Mouse (Mus musculus): ENCODE measurements around the gene Proser1. TPM values are rescaled to one million over a fixed set of nuclear protein-coding genes. Genes with fewer than 3 reads are reported as not detected.

The Proser1 gene
- polyA plus RNA-seq, 1 experiment from 2014 or later, result 24.7 TPM

- Histone ChIP-seq H3K36me3 (replicated peaks) (peaks cover 94% of the 10 kb centered on the region), H3K4me3 (no peak overlapping the region), H3K27ac (replicated peaks) (no peak overlapping the region), H3K9me3 (no peaks in the 10 kb centered on the region), H3K27me3 (replicated peaks; ENCODE audit: low read depth, poor library complexity, severe bottlenecking) (no peaks in the 10 kb centered on the region), H3K4me1 (peaks cover 7% of the 10 kb centered on the region; the same call in 1 of the 2 replicates)
- 97% methylated on average over 5 of the region's 5 CpGs for WGBS
- no peak for DNase-seq (ENCODE audit: low spot score)
Measured at GRCm38 (mm10) chr3:53472061-53472460, 8.6 kb downstream of the Proser1 start.

GRCm38 (mm10) chr3:53474179-53474578, 10.7 kb downstream of the Proser1 start:
- H3K4me1 ChIP-seq, result no peaks in the 10 kb centered on the region
- no peak for DNase-seq (ENCODE audit: low spot score)
- H3K27ac ChIP-seq (replicated peaks), result no peak overlapping the region
- H3K9me3 ChIP-seq, result no peaks in the 10 kb centered on the region
- no peak overlapping the region for H3K4me3 ChIP-seq
- WGBS, result 84% methylated on average over 4 of the region's 4 CpGs
- peaks cover 97% of the 10 kb centered on the region for H3K36me3 ChIP-seq (replicated peaks)
- H3K27me3 ChIP-seq (replicated peaks; ENCODE audit: low read depth, poor library complexity, severe bottlenecking), result no peaks in the 10 kb centered on the region

- peak; percentile 45 for DNase-seq (ENCODE audit: low spot score)
- WGBS, result 80% methylated on average over 6 of the region's 6 CpGs
- H3K4me1 ChIP-seq, result no peaks in the 10 kb centered on the region
- no peak overlapping the region for H3K4me3 ChIP-seq
- no peaks in the 10 kb centered on the region for H3K27me3 ChIP-seq (replicated peaks; ENCODE audit: low read depth, poor library complexity, severe bottlenecking)
- H3K9me3 ChIP-seq, result no peaks in the 10 kb centered on the region
- H3K36me3 ChIP-seq (replicated peaks), result peaks cover 98% of the 10 kb centered on the region
- no peak overlapping the region for H3K27ac ChIP-seq (replicated peaks)
Measured at GRCm38 (mm10) chr3:53475889-53476288, 12.4 kb downstream of the Proser1 start.

GRCm38 (mm10) chr3:53477468-53477867, 14.0 kb downstream of the Proser1 start:
- no peak overlapping the region for H3K27ac ChIP-seq (replicated peaks)
- 93% methylated on average over 17 of the region's 17 CpGs for WGBS
- no peak for DNase-seq (ENCODE audit: low spot score)
- H3K4me1 ChIP-seq, result no peaks in the 10 kb centered on the region
- H3K27me3 ChIP-seq (replicated peaks; ENCODE audit: low read depth, poor library complexity, severe bottlenecking), result no peaks in the 10 kb centered on the region
- H3K4me3 ChIP-seq, result no peak overlapping the region
- peaks cover 98% of the 10 kb centered on the region for H3K36me3 ChIP-seq (replicated peaks)
- no peaks in the 10 kb centered on the region for H3K9me3 ChIP-seq

GRCm38 (mm10) chr3:53478419-53479046, 15.1 kb downstream of the Proser1 start:
- H3K27ac ChIP-seq (replicated peaks), result no peak overlapping the region
- DNase-seq (ENCODE audit: low spot score), result no peak
- no peaks in the 10 kb centered on the region for H3K27me3 ChIP-seq (replicated peaks; ENCODE audit: low read depth, poor library complexity, severe bottlenecking)
- H3K36me3 ChIP-seq (replicated peaks), result peaks cover 94% of the 10 kb centered on the region
- no peaks in the 10 kb centered on the region for H3K4me1 ChIP-seq
- WGBS, result 97% methylated on average over 30 of the region's 30 CpGs
- H3K4me3 ChIP-seq, result no peak overlapping the region
- H3K9me3 ChIP-seq, result no peaks in the 10 kb centered on the region

- Histone ChIP-seq H3K27me3 (replicated peaks; ENCODE audit: low read depth, poor library complexity, severe bottlenecking) (no peaks in the 10 kb centered on the region), H3K4me3 (no peak overlapping the region), H3K36me3 (replicated peaks) (peaks cover 46% of the 10 kb centered on the region), H3K27ac (replicated peaks) (no peak overlapping the region), H3K4me1 (peaks cover 17% of the 10 kb centered on the region), H3K9me3 (no peaks in the 10 kb centered on the region)
- DNase-seq (ENCODE audit: low spot score), result no peak
- WGBS, result 87% methylated on average over 8 of the region's 8 CpGs
Measured at GRCm38 (mm10) chr3:53483414-53484059, 20.1 kb downstream of the Proser1 start.

- H3K27ac ChIP-seq (replicated peaks), result peak overlapping the region; percentile 35
- no peaks in the 10 kb centered on the region for H3K27me3 ChIP-seq (replicated peaks; ENCODE audit: low read depth, poor library complexity, severe bottlenecking)
- H3K9me3 ChIP-seq, result no peaks in the 10 kb centered on the region
- H3K36me3 ChIP-seq (replicated peaks), result peaks cover 16% of the 10 kb centered on the region
- no peak for DNase-seq (ENCODE audit: low spot score)
- 74% methylated on average over 10 of the region's 10 CpGs for WGBS
- peaks cover 17% of the 10 kb centered on the region for H3K4me1 ChIP-seq
- no peak overlapping the region for H3K4me3 ChIP-seq
Measured at GRCm38 (mm10) chr3:53486561-53486960, 23.1 kb downstream of the Proser1 start.

GRCm38 (mm10) chr3:53486996-53487576, 23.6 kb downstream of the Proser1 start:
- peaks cover 11% of the 10 kb centered on the region for H3K36me3 ChIP-seq (replicated peaks)
- no peak overlapping the region for H3K4me3 ChIP-seq
- no peaks in the 10 kb centered on the region for H3K27me3 ChIP-seq (replicated peaks; ENCODE audit: low read depth, poor library complexity, severe bottlenecking)
- H3K9me3 ChIP-seq, result no peaks in the 10 kb centered on the region
- H3K27ac ChIP-seq (replicated peaks), result no peak overlapping the region; the same call in 1 of the 2 replicates
- peaks cover 17% of the 10 kb centered on the region for H3K4me1 ChIP-seq
- DNase-seq (ENCODE audit: low spot score), result no peak
- 65% methylated on average over 9 of the region's 9 CpGs for WGBS

GRCm38 (mm10) chr3:53488353-53488752, 24.9 kb downstream of the Proser1 start, which contains the start of gene Stoml3:
TSS of gene Stoml3 (plus strand) at chr3:53488653.
- Histone ChIP-seq H3K27ac (replicated peaks) (no peak within 1 kb of the TSS; the same call in 1 of the 2 replicates), H3K4me1 (peaks cover 17% of the 10 kb centered on the region)

GRCm38 (mm10) chr3:53498351-53498905, 35.0 kb downstream of the Proser1 start:
- peaks cover 9% of the 10 kb centered on the region for H3K4me1 ChIP-seq
- no peak overlapping the region for H3K27ac ChIP-seq (replicated peaks)
- no peak for DNase-seq (ENCODE audit: low spot score)
- H3K4me3 ChIP-seq, result no peak overlapping the region
- H3K27me3 ChIP-seq (replicated peaks; ENCODE audit: low read depth, poor library complexity, severe bottlenecking), result no peaks in the 10 kb centered on the region
- WGBS, result 81% methylated on average over 6 of the region's 6 CpGs
- no peaks in the 10 kb centered on the region for H3K9me3 ChIP-seq
- no peaks in the 10 kb centered on the region for H3K36me3 ChIP-seq (replicated peaks)

More at GRCm38 (mm10) chr3:53488353-53488752, 24.9 kb downstream of the Proser1 start, which contains the start of gene Stoml3:
- no peak for DNase-seq (ENCODE audit: low spot score)
- Histone ChIP-seq H3K4me3 (no peak within 1 kb of the TSS), H3K27me3 (replicated peaks; ENCODE audit: low read depth, poor library complexity, severe bottlenecking) (no peaks in the 10 kb centered on the region), H3K36me3 (replicated peaks) (peaks cover 2% of the 10 kb centered on the region), H3K9me3 (no peaks in the 10 kb centered on the region)
- WGBS, result 74% methylated on average over 6 of the region's 6 CpGs

- Histone ChIP-seq H3K4me3 (no peak overlapping the region), H3K27ac (replicated peaks) (no peak overlapping the region), H3K9me3 (no peaks in the 10 kb centered on the region), H3K36me3 (replicated peaks) (no peaks in the 10 kb centered on the region), H3K4me1 (peaks cover 7% of the 10 kb centered on the region), H3K27me3 (replicated peaks; ENCODE audit: low read depth, poor library complexity, severe bottlenecking) (no peaks in the 10 kb centered on the region)
- no peak for DNase-seq (ENCODE audit: low spot score)
- 76% methylated on average over 6 of the region's 6 CpGs for WGBS
Measured at GRCm38 (mm10) chr3:53502428-53502827, 39.0 kb downstream of the Proser1 start.

- H3K27ac ChIP-seq (replicated peaks), result no peak overlapping the region
- no peaks in the 10 kb centered on the region for H3K27me3 ChIP-seq (replicated peaks; ENCODE audit: low read depth, poor library complexity, severe bottlenecking)
- H3K36me3 ChIP-seq (replicated peaks), result peaks cover 8% of the 10 kb centered on the region
- no peak for DNase-seq (ENCODE audit: low spot score)
- no peak overlapping the region for H3K4me3 ChIP-seq
- no peaks in the 10 kb centered on the region for H3K9me3 ChIP-seq
- 57% methylated on average over 5 of the region's 5 CpGs for WGBS
- H3K4me1 ChIP-seq, result no peaks in the 10 kb centered on the region; the same call in 1 of the 2 replicates
Measured at GRCm38 (mm10) chr3:53513096-53513495, 49.6 kb downstream of the Proser1 start.
